Mouse (Mus musculus) yolk sac, embryonic 10.5 days (tissue): Measurements from ENCODE around the gene Ncoa7.
"Not testable (repeated sequence)": the region's sequence is repeated elsewhere in the genome, so short reads cannot be mapped to it uniquely, and the experiment has no call there.

ENCODE experiments used
- DNase-seq: peaks from one replicate; pipeline ENCODE4 v3.0.0-alpha.2; 2017; ENCODE audit warnings: low spot score

Gene Ncoa7

GRCm38 (mm10) chr10:30674825-30675224 is 128.3 kb downstream of the Ncoa7 start:
- DNase-seq: no peak

- no peak for DNase-seq
Measured at GRCm38 (mm10) chr10:30666580-30666979, 136.5 kb downstream of the Ncoa7 start.

- no peak for DNase-seq
Measured at GRCm38 (mm10) chr10:30660564-30661328, 142.4 kb downstream of the Ncoa7 start.

- DNase-seq: peak; percentile 32
Measured at GRCm38 (mm10) chr10:30655655-30656054, 147.5 kb downstream of the Ncoa7 start.

GRCm38 (mm10) chr10:30647681-30648080 is 155.4 kb downstream of the Ncoa7 start:
- no peak for DNase-seq

GRCm38 (mm10) chr10:30638216-30638615 is 164.9 kb downstream of the Ncoa7 start:
- DNase-seq: no peak

GRCm38 (mm10) chr10:30636474-30637154 is 166.5 kb downstream of the Ncoa7 start:
- DNase-seq: not testable (repeated sequence)

- DNase-seq: no peak
Measured at GRCm38 (mm10) chr10:30632718-30633117, 170.4 kb downstream of the Ncoa7 start.

GRCm38 (mm10) chr10:30629977-30630376 is 173.1 kb downstream of the Ncoa7 start:
- no peak for DNase-seq

- DNase-seq: no peak
Measured at GRCm38 (mm10) chr10:30629513-30629912, 173.6 kb downstream of the Ncoa7 start, which contains the start of gene Hint3. Gene Hint3 (minus strand): TSS chr10:30629632.

GRCm38 (mm10) chr10:30628444-30628843 is 174.7 kb downstream of the Ncoa7 start:
- DNase-seq: not testable (repeated sequence)

- no peak for DNase-seq
Measured at GRCm38 (mm10) chr10:30627548-30627947, 175.6 kb downstream of the Ncoa7 start.

GRCm38 (mm10) chr10:30624161-30625019 is 178.7 kb downstream of the Ncoa7 start:
- DNase-seq: no peak

- no peak for DNase-seq
Measured at GRCm38 (mm10) chr10:30622928-30623327, 180.2 kb downstream of the Ncoa7 start.

GRCm38 (mm10) chr10:30618918-30619210 is 184.3 kb downstream of the Ncoa7 start:
- no peak for DNase-seq

GRCm38 (mm10) chr10:30618091-30618917 is 184.8 kb downstream of the Ncoa7 start:
- peak; percentile 98 for DNase-seq

- DNase-seq: no peak
Measured at GRCm38 (mm10) chr10:30613039-30613438, 190.1 kb downstream of the Ncoa7 start.

- no peak for DNase-seq
Measured at GRCm38 (mm10) chr10:30609614-30610013, 193.5 kb downstream of the Ncoa7 start.

GRCm38 (mm10) chr10:30608109-30608508 is 195.0 kb downstream of the Ncoa7 start:
- no peak for DNase-seq

GRCm38 (mm10) chr10:30600542-30600966 is 202.6 kb downstream of the Ncoa7 start, which contains the start of gene Trmt11:
Gene Trmt11 (minus strand): TSS chr10:30600749.
- DNase-seq: peak; percentile 91

GRCm38 (mm10) chr10:30600094-30600534 is 203.0 kb downstream of the Ncoa7 start:
- DNase-seq: peak; percentile 87
